Mouse (Mus musculus) intestine, embryonic 16.5 days (tissue): ENCODE measurements around the gene Aff1. TPM values are rescaled to one million over a fixed set of nuclear protein-coding genes. Genes with fewer than 3 reads are reported as not detected.

Experiments
- ATAC-seq: fragments of 200-750 bp; cut with Nextera tagmentation; 2 replicates; pipeline ENCODE4 v1.8.0; 2017; ENCODE audit warnings: moderate TSS enrichment, moderate library complexity
- H3K27ac ChIP-seq: fragments of 300-500 bp; sonication (generic); 2 replicates; pipeline ENCODE4 v1.5.1; 2014; ENCODE audit warnings: mild to moderate bottlenecking, low read length
- H3K27me3 ChIP-seq: fragments of 300-500 bp; sonication (generic); replicated peaks from 2 replicates; pipeline ENCODE4 v1.6.1; 2014; ENCODE audit warnings: low read length, control low read depth, mixed read lengths; ENCODE audit not compliant: control insufficient read depth, insufficient read depth
- H3K36me3 ChIP-seq: fragments of 300-500 bp; sonication (generic); 2 replicates; pipeline ENCODE4 v1.6.1; 2014; ENCODE audit warnings: low read length, control low read depth; ENCODE audit not compliant: control insufficient read depth, insufficient read depth
- H3K4me1 ChIP-seq: fragments of 300-500 bp; sonication (generic); 2 replicates; pipeline ENCODE4 v1.6.1; 2014; ENCODE audit warnings: low read length, control low read depth, mixed read lengths; ENCODE audit not compliant: control insufficient read depth, insufficient read depth
- H3K4me2 ChIP-seq: fragments of 300-500 bp; sonication (generic); 2 replicates; pipeline ENCODE4 v1.6.1; 2014; ENCODE audit warnings: low read depth, low read length, control low read depth
- H3K4me3 ChIP-seq: fragments of 300-500 bp; sonication (generic); 2 replicates; pipeline ENCODE4 v1.5.1; 2014; ENCODE audit warnings: mild to moderate bottlenecking, low read length
- H3K9ac ChIP-seq: fragments of 300-500 bp; sonication (generic); 2 replicates; pipeline ENCODE4 v1.6.1; 2014; ENCODE audit warnings: low read depth, low read length
- H3K9me3 ChIP-seq: fragments of 300-500 bp; sonication (generic); 2 replicates; pipeline ENCODE4 v1.6.1; 2016; ENCODE audit warnings: low read length, control low read depth; ENCODE audit not compliant: control insufficient read depth
- WGBS: fragments of 180-500 bp; shearing (Covaris S2); extraction: QIAGEN DNeasy Blood & Tissue Kit; methylation state at CpG from one replicate; pipeline ENCODE4 v1.1.7; 2014; 5-methylcytosine and 5-hydroxymethylcytosine counted together
- polyA plus RNA-seq: library from polyadenylated mRNA; unstranded; fragments of >200 nt; fragmentation: Nextera tagmentation; extraction: Ambion mirVana; gene quantifications from 2 replicates; pipeline ENCODE4 v1.2.1, GENCODE M21; 2015

The Aff1 gene
- polyA plus RNA-seq, 1 experiment from 2014 or later, result 3.9 TPM

DNA sequence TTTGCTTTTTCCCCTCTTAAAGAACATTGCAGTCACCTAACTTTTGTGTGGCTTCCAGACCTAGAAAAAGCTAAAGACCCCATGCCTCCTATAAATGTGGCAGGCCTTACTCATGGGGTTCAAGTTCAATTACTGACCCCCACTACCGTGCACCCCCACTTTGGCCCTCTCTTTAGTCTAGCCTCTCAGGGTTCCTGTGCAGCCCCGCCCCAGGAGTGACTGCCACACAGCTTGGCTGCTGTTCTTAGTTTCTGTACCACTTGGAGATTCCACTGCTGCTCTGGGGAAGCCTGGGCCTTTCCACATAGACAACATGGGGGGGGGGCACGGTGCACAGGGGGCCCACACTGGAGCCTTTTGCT lies 147.1 kb downstream of the Aff1 start:
- no peaks in the 10 kb centered on the region for H3K9me3 ChIP-seq
- no peaks in the 10 kb centered on the region; the same call in 1 of the 2 replicates for H3K36me3 ChIP-seq
- 0 out of 2 replicates have a peak overlapping the region, but pooled peaks have one; percentile 3 for H3K27ac ChIP-seq
- ATAC-seq, result peak; percentile 26; the same call in 1 of the 2 replicates
- no peak overlapping the region for H3K4me3 ChIP-seq
- no peaks in the 10 kb centered on the region for H3K4me1 ChIP-seq
- no peak overlapping the region for H3K9ac ChIP-seq
- 68% methylated on average over 3 of the region's 3 CpGs for WGBS
- H3K27me3 ChIP-seq, result no peaks in the 10 kb centered on the region
- H3K4me2 ChIP-seq, result no peak overlapping the region

DNA sequence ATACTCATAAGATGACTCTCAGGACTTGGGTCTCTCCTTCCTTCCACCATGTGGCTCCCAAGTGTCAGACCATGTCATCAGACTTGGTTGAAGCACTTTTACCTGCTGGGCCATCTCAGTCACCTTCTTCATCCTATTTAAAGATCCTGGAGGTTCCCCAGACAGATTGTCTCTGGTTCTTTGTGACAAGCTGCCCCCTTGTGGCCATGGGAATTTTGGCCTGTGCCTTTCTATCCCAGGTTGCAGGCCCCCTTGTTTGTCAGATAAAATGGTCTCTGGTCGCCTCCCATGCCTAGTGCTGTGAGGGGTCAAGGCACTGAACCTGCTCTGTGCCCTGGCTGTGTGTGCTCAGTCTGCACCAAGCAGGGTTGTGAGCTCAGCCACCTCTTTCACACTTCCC lies 151.8 kb downstream of the Aff1 start:
- no peaks in the 10 kb centered on the region for H3K27me3 ChIP-seq
- 63% methylated on average over 1 of the region's 1 CpGs for WGBS
- no peak overlapping the region for H3K9ac ChIP-seq
- H3K36me3 ChIP-seq, result no peaks in the 10 kb centered on the region
- no peak for ATAC-seq
- no peaks in the 10 kb centered on the region for H3K9me3 ChIP-seq
- H3K4me2 ChIP-seq, result no peak overlapping the region
- no peak overlapping the region for H3K27ac ChIP-seq
- H3K4me3 ChIP-seq, result no peak overlapping the region
- no peaks in the 10 kb centered on the region for H3K4me1 ChIP-seq

DNA sequence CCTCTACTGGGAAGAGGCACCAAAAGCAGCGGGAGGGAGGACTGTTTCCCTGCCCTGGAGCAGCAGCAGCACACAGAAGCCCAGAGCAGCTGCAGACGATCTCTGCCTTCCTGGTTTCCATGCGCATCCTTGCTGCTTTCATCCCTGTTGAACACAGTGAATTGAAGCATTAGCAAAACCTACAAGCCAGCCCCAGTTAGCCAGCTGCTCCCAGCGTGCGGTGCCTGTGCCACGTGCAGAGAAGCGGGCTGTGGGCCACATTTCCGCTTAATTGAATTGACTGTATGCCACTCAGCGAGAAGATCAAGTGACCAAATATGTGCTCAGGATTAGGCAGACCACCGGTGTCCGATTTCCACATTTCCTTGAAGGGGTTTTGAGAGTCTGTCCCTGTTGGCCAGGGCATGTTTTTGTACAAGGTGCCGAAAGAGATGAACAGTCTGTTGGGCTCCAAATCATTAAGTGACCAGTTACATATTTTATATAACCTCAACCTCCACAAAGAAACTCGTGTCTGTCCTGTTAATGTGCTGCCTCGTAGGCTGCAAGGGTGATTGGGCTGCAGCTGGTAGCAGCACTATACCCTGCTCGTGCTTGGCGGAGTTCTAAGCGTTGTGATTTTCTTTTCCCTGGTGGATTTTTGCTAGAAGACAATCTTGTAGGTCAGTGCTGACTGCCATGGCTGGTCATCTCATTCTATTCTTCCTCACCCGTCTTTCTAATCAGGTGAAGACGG lies 153.4 kb downstream of the Aff1 start:
- ATAC-seq, result no peak
- Histone ChIP-seq H3K4me3 (no peak overlapping the region), H3K27ac (no peak overlapping the region), H3K27me3 (no peaks in the 10 kb centered on the region), H3K4me2 (no peak overlapping the region), H3K9me3 (no peaks in the 10 kb centered on the region), H3K36me3 (no peaks in the 10 kb centered on the region; the same call in 1 of the 2 replicates), H3K4me1 (no peaks in the 10 kb centered on the region), H3K9ac (no peak overlapping the region)
- WGBS, result 82% methylated on average over 19 of the region's 19 CpGs

DNA sequence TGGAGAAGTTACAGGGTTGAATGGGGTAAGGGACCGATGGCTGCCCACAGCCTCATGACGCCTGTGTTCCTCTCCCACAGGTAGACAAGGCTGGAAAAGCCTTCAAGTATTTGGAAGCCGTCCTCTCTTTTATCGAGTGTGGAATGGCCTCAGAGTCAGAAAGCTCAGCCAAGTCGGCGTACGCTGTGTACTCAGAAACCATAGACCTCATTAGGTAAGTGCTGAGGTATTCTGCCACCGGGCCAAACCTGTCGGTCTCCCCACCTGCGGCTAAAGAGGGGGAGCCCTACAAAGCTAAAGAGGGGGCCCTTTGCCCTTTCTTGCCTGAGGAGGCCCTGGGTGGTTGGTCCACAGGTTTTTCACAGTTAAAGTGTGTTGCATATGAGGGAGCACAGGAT lies 154.0 kb downstream of the Aff1 start:
- ATAC-seq, result no peak
- Histone ChIP-seq H3K4me1 (no peaks in the 10 kb centered on the region), H3K9me3 (no peaks in the 10 kb centered on the region), H3K36me3 (peaks cover under 1% of the 10 kb centered on the region; the same call in 1 of the 2 replicates), H3K27me3 (no peaks in the 10 kb centered on the region), H3K27ac (no peak overlapping the region), H3K4me3 (no peak overlapping the region), H3K9ac (no peak overlapping the region), H3K4me2 (no peak overlapping the region)
- 92% methylated on average over 10 of the region's 10 CpGs for WGBS

DNA sequence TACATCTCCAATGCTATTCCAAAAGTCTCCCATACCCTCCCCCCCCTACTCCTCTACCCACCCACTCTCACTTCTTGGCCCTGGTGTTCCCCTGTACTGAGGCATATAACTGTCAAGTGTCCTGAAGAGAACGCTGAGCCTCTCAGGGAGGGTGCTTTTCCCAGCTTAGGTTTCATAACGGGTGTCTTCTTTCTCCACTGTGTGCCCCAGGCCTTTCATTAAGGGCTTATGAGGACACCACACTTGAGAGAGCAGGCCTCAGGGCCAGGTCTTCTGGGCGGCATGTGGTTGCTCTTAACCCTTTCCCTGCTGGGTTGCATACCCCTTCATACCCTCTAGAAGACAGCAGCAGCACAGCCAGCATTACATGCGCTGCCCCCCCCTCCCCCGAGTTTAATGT lies 154.4 kb downstream of the Aff1 start:
- H3K4me3 ChIP-seq, result no peak overlapping the region
- H3K9me3 ChIP-seq, result no peaks in the 10 kb centered on the region
- no peak overlapping the region for H3K9ac ChIP-seq
- H3K4me2 ChIP-seq, result no peak overlapping the region
- 62% methylated on average over 5 of the region's 5 CpGs for WGBS
- no peak overlapping the region for H3K27ac ChIP-seq
- no peaks in the 10 kb centered on the region for H3K4me1 ChIP-seq
- H3K27me3 ChIP-seq, result no peaks in the 10 kb centered on the region
- H3K36me3 ChIP-seq, result peaks cover 3% of the 10 kb centered on the region; the same call in 1 of the 2 replicates
- ATAC-seq, result no peak

DNA sequence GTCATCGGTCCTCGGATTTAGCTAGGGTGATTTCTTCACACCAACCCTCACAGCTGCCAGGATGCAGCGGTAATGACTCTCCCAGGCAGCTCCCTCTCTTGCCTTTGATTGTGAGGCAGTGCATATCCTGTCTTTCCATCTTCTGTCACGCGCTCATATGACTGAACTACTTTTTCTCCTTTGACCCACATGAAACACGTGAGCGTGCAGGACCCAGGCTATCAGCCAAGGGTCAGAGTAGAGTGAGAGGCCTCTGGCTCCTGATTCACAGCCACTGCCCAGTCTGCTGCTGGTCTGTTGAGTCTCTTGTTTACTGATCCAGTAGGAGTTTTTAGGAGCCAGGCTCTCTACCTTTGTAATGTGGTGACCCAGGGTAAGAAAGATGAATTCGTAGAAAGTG lies 156.4 kb downstream of the Aff1 start:
- Histone ChIP-seq H3K9ac (no peak overlapping the region), H3K4me1 (no peaks in the 10 kb centered on the region), H3K27ac (no peak overlapping the region), H3K36me3 (peaks cover 3% of the 10 kb centered on the region; the same call in 1 of the 2 replicates), H3K27me3 (no peaks in the 10 kb centered on the region), H3K4me2 (no peak overlapping the region), H3K9me3 (no peaks in the 10 kb centered on the region), H3K4me3 (no peak overlapping the region)
- ATAC-seq, result peak; percentile 33; the same call in 1 of the 2 replicates
- WGBS, result 85% methylated on average over 8 of the region's 8 CpGs

DNA sequence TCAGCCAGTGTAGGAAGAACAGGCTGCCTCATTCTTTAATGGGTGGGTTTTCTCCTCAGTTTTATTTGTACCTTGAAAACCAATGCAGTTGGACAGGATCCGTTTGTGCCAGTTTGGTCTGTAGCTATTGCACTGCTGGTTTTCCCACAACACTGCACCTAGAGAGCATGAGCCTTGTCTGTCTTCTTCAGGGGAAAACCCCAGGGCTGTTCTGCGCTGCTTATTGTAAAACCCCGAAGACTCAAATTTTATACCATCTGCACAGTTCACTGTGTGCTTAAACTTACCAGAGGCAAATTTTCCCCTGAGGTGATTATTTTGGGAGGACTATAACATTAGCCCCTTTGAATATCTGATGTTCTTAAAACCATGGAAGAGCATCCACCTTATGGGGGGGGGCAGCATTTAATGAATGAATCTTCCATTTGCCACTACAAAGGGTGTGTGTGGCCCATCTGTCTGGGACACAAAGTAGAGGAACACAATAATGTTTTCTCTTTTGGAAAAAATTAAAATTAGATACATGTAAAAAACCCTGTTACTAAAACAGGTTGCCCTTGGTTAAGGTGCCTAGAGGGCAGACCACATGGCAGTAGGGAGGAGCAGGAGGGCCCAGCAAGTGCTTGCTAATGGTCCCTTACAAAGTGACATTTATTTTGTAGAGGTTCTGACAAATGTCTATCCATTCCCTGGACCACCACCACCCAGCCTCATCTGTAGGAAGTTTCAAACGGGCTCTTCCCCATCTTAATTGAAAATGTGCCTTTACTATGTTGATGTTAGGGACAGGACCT lies 160.8 kb downstream of the Aff1 start:
- Histone ChIP-seq H3K9me3 (no peaks in the 10 kb centered on the region), H3K36me3 (peaks cover 3% of the 10 kb centered on the region; the same call in 1 of the 2 replicates)
- ATAC-seq, result no peak

DNA sequence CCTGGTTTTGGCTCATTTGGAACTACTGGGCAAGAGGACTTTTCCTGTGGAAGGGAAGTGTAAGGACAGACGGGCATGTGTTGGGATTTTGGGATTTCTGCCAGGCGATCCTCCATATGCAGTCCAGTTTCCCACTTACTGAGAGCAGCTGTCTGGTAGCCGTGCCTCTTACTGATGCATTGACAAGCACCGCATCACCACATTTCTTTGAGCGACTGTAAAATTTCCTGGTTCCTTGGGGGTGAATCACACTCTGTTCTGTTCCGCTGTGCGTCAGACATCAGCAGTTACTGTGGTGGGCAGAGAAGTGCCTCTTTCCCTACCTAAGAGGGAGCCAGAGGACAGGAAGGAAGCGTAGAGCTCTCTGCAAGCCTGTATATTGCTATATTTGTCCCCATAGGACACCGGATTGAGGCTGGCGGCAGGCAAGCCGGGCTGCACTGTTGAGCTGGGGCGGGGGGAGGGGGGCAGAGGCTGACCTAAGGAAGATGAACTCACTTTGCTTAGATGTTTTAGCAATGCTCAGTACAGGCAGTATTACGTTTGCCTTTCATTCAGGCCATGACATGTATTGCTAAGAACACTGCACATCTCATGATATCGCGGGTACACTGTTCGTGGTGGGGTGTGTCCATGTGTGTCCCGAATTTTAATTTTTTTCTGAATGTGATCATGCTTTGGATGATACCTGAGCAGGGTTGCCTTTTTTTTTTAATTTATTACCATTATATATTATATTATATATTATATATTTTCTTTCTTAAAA lies 162.1 kb downstream of the Aff1 start:
- Histone ChIP-seq H3K9me3 (no peaks in the 10 kb centered on the region), H3K27me3 (no peaks in the 10 kb centered on the region), H3K4me1 (no peaks in the 10 kb centered on the region), H3K36me3 (peaks cover 3% of the 10 kb centered on the region; the same call in 1 of the 2 replicates), H3K9ac (no peak overlapping the region), H3K4me2 (no peak overlapping the region), H3K27ac (no peak overlapping the region), H3K4me3 (no peak overlapping the region)
- 71% methylated on average over 17 of the region's 17 CpGs for WGBS
- no peak for ATAC-seq

More for the DNA sequence above, 160.8 kb downstream of the Aff1 start:
- no peaks in the 10 kb centered on the region for H3K27me3 ChIP-seq
- no peak overlapping the region for H3K4me3 ChIP-seq
- no peak overlapping the region for H3K4me2 ChIP-seq
- WGBS, result 84% methylated on average over 4 of the region's 4 CpGs
- no peaks in the 10 kb centered on the region for H3K4me1 ChIP-seq
- no peak overlapping the region for H3K27ac ChIP-seq
- no peak overlapping the region for H3K9ac ChIP-seq

DNA sequence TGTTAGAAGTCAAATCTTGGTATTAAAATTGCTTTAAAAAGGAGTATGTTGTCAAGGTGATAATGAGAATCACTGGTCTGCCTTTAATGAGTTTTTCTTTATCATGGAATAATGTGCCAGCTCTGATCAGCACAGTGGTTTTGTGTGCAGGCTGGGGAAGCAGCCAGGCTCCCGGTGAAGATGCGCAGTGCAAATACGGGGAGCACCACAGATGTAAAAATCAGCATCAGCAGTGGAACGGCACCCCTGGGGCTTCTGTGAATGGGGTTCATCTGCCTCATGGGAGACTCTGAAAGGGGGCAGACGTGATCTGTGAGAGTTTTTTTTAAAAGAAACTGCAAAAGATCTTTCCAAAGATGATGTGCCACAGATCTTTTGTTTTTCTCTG lies 162.6 kb downstream of the Aff1 start:
- ATAC-seq, result no peak
- no peak overlapping the region for H3K4me3 ChIP-seq
- WGBS, result 84% methylated on average over 5 of the region's 5 CpGs
- no peak overlapping the region for H3K27ac ChIP-seq
- H3K9ac ChIP-seq, result no peak overlapping the region
- H3K36me3 ChIP-seq, result 0 out of 2 replicates have a peak, but pooled peaks cover 3% of the 10 kb centered on the region
- H3K27me3 ChIP-seq, result no peaks in the 10 kb centered on the region
- H3K9me3 ChIP-seq, result no peaks in the 10 kb centered on the region
- no peaks in the 10 kb centered on the region for H3K4me1 ChIP-seq
- no peak overlapping the region for H3K4me2 ChIP-seq
